Mouse (Mus musculus) liver, embryonic 16.5 days (tissue): Measurements from ENCODE around the gene Rbfox1. TPM values are rescaled to one million over a fixed set of nuclear protein-coding genes. Genes with fewer than 3 reads are reported as not detected.

Experiments
- ATAC-seq: fragments of 200-750 bp; cut with Nextera tagmentation; 2 replicates; pipeline ENCODE4 v1.8.0; 2017; ENCODE audit warnings: low read depth, mild to moderate bottlenecking, moderate number of reproducible peaks, moderate library complexity
- H3K27ac ChIP-seq: fragments of 300-500 bp; sonication (generic); 2 replicates; pipeline ENCODE4 v1.5.1; 2014; ENCODE audit warnings: mild to moderate bottlenecking, low read length
- H3K27me3 ChIP-seq: fragments of 300-500 bp; sonication (generic); 2 replicates; pipeline ENCODE4 v1.6.1; 2014; ENCODE audit warnings: low read depth, low read length, mixed read lengths; ENCODE audit not compliant: control insufficient read depth, insufficient read depth
- H3K36me3 ChIP-seq: fragments of 300-500 bp; sonication (generic); 2 replicates; pipeline ENCODE4 v1.6.1; 2014; ENCODE audit warnings: mild to moderate bottlenecking; ENCODE audit not compliant: control insufficient read depth, insufficient read depth
- H3K4me1 ChIP-seq: fragments of 300-500 bp; sonication (generic); 2 replicates; pipeline ENCODE4 v1.6.1; 2014; ENCODE audit warnings: low read depth, low read length, mixed read lengths; ENCODE audit not compliant: control insufficient read depth
- H3K4me2 ChIP-seq: fragments of 300-500 bp; sonication (generic); 2 replicates; pipeline ENCODE4 v1.6.1; 2014; ENCODE audit warnings: low read depth, low read length, mixed read lengths
- H3K4me3 ChIP-seq: fragments of 300-500 bp; sonication (generic); 2 replicates; pipeline ENCODE4 v1.5.1; 2014; ENCODE audit warnings: low read depth, mild to moderate bottlenecking, low read length
- H3K9ac ChIP-seq: fragments of 300-500 bp; sonication (generic); 2 replicates; pipeline ENCODE4 v1.6.1; 2014; ENCODE audit warnings: low read depth, low read length
- H3K9me3 ChIP-seq: fragments of 300-500 bp; sonication (generic); replicated peaks from 2 replicates; pipeline ENCODE4 v1.6.1; 2016; ENCODE audit warnings: low read length; ENCODE audit not compliant: control insufficient read depth
- WGBS: fragments of 180-500 bp; shearing (Covaris S2); extraction: QIAGEN DNeasy Blood & Tissue Kit; methylation state at CpG from one replicate; pipeline ENCODE4 v1.1.7; 2014; ENCODE audit not compliant: insufficient replicate concordance; 5-methylcytosine and 5-hydroxymethylcytosine counted together
- polyA plus RNA-seq: library from polyadenylated mRNA; unstranded; fragments of >200 nt; fragmentation: Nextera tagmentation; extraction: Ambion mirVana; gene quantifications from 2 replicates; pipeline ENCODE4 v1.2.1, GENCODE M21; 2015

Gene Rbfox1
- polyA plus RNA-seq, 1 experiment from 2014 or later, result 0.38 TPM

DNA sequence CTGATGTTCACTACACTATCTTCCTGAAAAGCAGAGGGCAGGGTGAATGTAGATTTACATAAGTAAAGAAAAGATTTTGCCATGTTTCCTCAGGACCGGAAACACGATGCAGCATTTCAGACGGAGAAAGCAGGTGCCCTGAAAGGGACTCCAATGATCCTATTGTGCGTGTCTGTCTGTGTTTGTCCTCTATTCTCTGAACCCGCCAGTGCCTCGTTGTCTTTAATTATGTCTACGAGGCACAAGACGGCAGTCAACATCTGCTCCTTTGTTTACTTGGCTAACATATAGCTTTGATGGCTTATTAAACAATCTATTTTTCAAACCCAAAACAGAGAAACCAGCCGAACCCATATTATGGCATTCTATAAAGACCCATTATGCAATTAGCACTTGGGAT lies 1167.3 kb downstream of the Rbfox1 start:
- no peaks in the 10 kb centered on the region for H3K4me1 ChIP-seq
- no peak overlapping the region for H3K4me2 ChIP-seq
- H3K27ac ChIP-seq, result no peak overlapping the region
- no peak overlapping the region for H3K4me3 ChIP-seq
- 52% methylated on average over 9 of the region's 9 CpGs for WGBS
- ATAC-seq, result no peak
- no peaks in the 10 kb centered on the region for H3K36me3 ChIP-seq
- no peaks in the 10 kb centered on the region for H3K27me3 ChIP-seq
- H3K9me3 ChIP-seq, result no peaks in the 10 kb centered on the region
- no peak overlapping the region for H3K9ac ChIP-seq

GRCm38 (mm10) chr16:7057789-7058188 lies 1172.6 kb downstream of the Rbfox1 start:
- Histone ChIP-seq H3K9ac (no peak overlapping the region), H3K4me2 (no peak overlapping the region), H3K27me3 (no peaks in the 10 kb centered on the region), H3K4me1 (no peaks in the 10 kb centered on the region), H3K4me3 (no peak overlapping the region), H3K27ac (no peak overlapping the region), H3K9me3 (no peaks in the 10 kb centered on the region), H3K36me3 (no peaks in the 10 kb centered on the region)
- 40% methylated on average over 3 of the region's 3 CpGs for WGBS
- no peak for ATAC-seq

DNA sequence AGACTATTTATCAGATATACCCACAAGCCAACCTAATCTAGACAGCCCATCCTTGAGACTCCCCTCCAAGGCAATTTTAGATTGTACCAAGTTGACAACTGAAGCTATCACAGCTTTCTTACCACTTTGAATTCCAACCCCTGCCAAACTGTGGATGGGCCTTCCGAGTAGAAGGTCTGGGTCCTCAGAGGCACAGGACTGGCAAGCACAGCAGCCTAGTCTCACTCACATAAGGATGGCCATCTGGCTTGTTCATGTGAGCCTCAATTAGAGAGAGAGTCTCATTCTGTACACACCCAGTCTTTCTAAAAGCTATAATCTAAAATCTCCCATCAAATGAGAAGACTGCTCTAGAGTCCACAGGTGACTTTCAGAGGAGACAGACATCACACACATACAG lies 1173.4 kb downstream of the Rbfox1 start:
- 43% methylated on average over 1 of the region's 1 CpGs for WGBS
- no peak overlapping the region for H3K4me2 ChIP-seq

DNA sequence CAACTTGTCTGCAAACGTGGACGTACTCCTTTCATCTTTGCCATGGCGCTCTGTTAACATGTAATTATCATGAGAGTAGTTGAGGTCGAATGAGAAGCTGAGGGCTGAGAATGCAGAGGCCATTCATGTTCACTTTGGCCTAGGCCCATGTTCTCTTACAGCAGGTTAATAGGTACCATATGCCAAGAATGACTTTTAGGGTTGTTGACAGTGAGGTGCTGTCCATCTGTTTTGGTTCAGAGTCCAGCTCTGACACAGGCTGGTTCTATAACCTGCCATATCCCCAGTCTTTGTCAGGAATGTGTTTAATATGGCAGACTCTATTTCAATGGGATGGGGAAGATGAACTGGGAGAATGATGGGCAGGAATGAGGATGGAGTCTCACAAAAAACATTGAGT lies 1174.4 kb downstream of the Rbfox1 start:
- H3K4me1 ChIP-seq, result no peaks in the 10 kb centered on the region
- no peak overlapping the region for H3K4me3 ChIP-seq
- no peaks in the 10 kb centered on the region for H3K9me3 ChIP-seq
- WGBS, result 52% methylated on average over 4 of the region's 4 CpGs
- H3K9ac ChIP-seq, result no peak overlapping the region
- no peaks in the 10 kb centered on the region for H3K36me3 ChIP-seq
- no peak overlapping the region for H3K4me2 ChIP-seq
- no peak overlapping the region for H3K27ac ChIP-seq
- no peak for ATAC-seq
- no peaks in the 10 kb centered on the region for H3K27me3 ChIP-seq

More for the DNA sequence above, 1173.4 kb downstream of the Rbfox1 start:
- Histone ChIP-seq H3K9ac (no peak overlapping the region), H3K27me3 (no peaks in the 10 kb centered on the region), H3K27ac (no peak overlapping the region), H3K9me3 (no peaks in the 10 kb centered on the region), H3K36me3 (no peaks in the 10 kb centered on the region), H3K4me3 (no peak overlapping the region), H3K4me1 (no peaks in the 10 kb centered on the region)
- no peak for ATAC-seq

GRCm38 (mm10) chr16:7060864-7061263 lies 1175.7 kb downstream of the Rbfox1 start:
- WGBS, result 41% methylated on average over 3 of the region's 3 CpGs
- no peak for ATAC-seq
- no peak overlapping the region for H3K4me2 ChIP-seq
- no peaks in the 10 kb centered on the region for H3K4me1 ChIP-seq
- no peaks in the 10 kb centered on the region for H3K36me3 ChIP-seq
- H3K27ac ChIP-seq, result no peak overlapping the region
- no peak overlapping the region for H3K4me3 ChIP-seq
- no peaks in the 10 kb centered on the region for H3K9me3 ChIP-seq
- no peaks in the 10 kb centered on the region for H3K27me3 ChIP-seq
- H3K9ac ChIP-seq, result no peak overlapping the region

DNA sequence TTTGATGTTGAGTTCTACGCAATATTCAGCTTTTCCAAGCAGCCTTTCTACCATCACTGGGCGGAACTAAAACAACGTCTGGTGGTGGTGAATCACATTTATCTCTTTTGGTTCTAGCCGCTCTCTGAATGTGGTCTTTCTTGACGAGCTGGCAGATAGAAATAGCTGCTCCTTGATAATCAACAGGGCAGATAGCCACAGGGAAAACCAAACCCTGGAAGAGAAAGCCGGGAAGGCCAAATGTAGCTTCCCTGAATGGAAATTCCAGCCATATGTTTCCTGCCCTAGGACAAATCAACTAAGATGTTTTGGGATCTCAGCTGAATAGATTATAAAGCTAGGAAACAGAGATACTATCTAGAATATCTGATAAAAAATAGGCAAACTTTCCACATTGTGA lies 1177.4 kb downstream of the Rbfox1 start:
- no peak overlapping the region for H3K27ac ChIP-seq
- no peaks in the 10 kb centered on the region for H3K4me1 ChIP-seq
- 61% methylated on average over 6 of the region's 6 CpGs for WGBS
- no peak overlapping the region for H3K4me3 ChIP-seq
- H3K9ac ChIP-seq, result no peak overlapping the region
- no peaks in the 10 kb centered on the region for H3K36me3 ChIP-seq
- H3K27me3 ChIP-seq, result no peaks in the 10 kb centered on the region
- H3K9me3 ChIP-seq, result no peaks in the 10 kb centered on the region
- H3K4me2 ChIP-seq, result no peak overlapping the region
- no peak for ATAC-seq

- no peaks in the 10 kb centered on the region for H3K4me1 ChIP-seq
- no peaks in the 10 kb centered on the region for H3K36me3 ChIP-seq
- H3K4me2 ChIP-seq, result no peak overlapping the region
- H3K27me3 ChIP-seq, result no peaks in the 10 kb centered on the region
- no peak overlapping the region for H3K9ac ChIP-seq
- no peak overlapping the region for H3K27ac ChIP-seq
- no peaks in the 10 kb centered on the region for H3K9me3 ChIP-seq
- WGBS, result 44% methylated on average over 8 of the region's 8 CpGs
- ATAC-seq, result no peak
- H3K4me3 ChIP-seq, result no peak overlapping the region
These were observed 1182.0 kb downstream of the Rbfox1 start for GRCm38 (mm10) chr16:7067109-7067508.

DNA sequence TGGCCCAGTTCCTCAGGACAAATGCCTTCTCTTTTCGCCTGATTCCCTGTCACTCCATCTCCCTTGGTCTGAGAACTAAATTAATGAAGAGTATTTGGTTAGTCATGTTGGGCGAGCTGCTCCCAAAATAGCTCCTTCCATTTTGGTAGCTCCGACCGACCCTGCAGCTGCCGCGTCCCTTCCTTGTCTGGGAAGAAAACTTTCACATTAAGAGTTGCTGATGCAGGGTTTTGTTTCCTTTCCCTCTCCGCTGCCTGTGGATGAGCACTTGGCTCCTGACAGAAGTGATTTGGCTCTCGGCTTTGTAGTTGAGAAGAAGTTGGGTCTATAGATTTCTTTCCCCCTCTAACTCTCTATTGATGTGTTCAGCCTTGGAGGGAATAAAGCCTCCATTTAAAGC lies 1184.4 kb downstream of the Rbfox1 start:
- no peak overlapping the region for H3K4me3 ChIP-seq
- no peaks in the 10 kb centered on the region for H3K36me3 ChIP-seq
- H3K9me3 ChIP-seq, result no peaks in the 10 kb centered on the region
- no peak overlapping the region for H3K27ac ChIP-seq
- H3K9ac ChIP-seq, result no peak overlapping the region
- no peaks in the 10 kb centered on the region for H3K4me1 ChIP-seq
- H3K4me2 ChIP-seq, result no peak overlapping the region
- no peak for ATAC-seq
- no peaks in the 10 kb centered on the region for H3K27me3 ChIP-seq
- 50% methylated on average over 8 of the region's 8 CpGs for WGBS

DNA sequence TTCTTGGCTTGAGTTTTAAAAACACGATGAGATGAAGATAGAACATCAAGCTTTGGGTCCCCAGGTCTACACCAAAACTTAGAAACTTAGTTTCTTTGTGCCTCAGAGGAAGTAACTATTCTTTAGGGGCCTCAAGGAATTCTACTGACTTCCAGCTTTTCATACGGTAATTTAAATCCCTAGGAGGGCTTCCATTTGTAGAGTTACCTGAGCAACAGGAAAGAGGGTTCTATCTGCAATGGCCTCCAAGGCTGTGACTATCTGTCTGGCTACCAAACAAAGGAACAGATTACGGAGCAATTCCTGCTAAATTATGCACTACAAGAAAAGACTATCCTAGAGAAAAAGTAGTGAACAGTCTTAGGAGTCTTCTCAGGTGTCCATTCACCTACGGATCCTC lies 1189.6 kb downstream of the Rbfox1 start:
- Histone ChIP-seq H3K9ac (no peak overlapping the region), H3K4me2 (no peak overlapping the region), H3K4me1 (no peaks in the 10 kb centered on the region), H3K27ac (no peak overlapping the region), H3K4me3 (no peak overlapping the region), H3K27me3 (no peaks in the 10 kb centered on the region), H3K36me3 (no peaks in the 10 kb centered on the region), H3K9me3 (no peaks in the 10 kb centered on the region)
- no peak for ATAC-seq
- 52% methylated on average over 4 of the region's 4 CpGs for WGBS

DNA sequence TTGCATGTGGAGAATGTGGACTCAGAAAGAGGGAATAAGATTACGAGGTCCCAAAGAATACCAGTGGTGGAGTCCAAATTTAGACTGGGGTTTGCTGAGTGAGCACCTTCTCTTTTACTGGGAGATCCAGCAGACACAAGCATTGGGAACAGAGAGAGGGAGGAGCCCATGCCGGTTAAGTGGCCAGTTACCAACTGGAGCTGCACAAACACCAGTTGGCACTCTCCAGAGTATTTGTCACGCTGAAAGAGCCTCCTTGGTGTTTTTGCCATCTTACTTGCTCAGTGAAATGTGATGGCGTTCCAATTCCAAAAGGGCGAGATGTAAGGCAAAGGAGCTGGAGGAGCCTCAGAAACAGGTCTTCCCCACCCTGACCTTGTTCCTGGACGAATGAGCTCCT lies 1190.6 kb downstream of the Rbfox1 start:
- no peak overlapping the region for H3K27ac ChIP-seq
- H3K9me3 ChIP-seq, result no peaks in the 10 kb centered on the region
- WGBS, result 57% methylated on average over 6 of the region's 6 CpGs
- no peak for ATAC-seq
- H3K36me3 ChIP-seq, result no peaks in the 10 kb centered on the region
- H3K4me1 ChIP-seq, result no peaks in the 10 kb centered on the region
- H3K4me3 ChIP-seq, result no peak overlapping the region
- H3K4me2 ChIP-seq, result no peak overlapping the region
- H3K9ac ChIP-seq, result no peak overlapping the region
- H3K27me3 ChIP-seq, result no peaks in the 10 kb centered on the region
